Mouse (Mus musculus) embryonic fibroblast, embryonic 13.5 days (primary cell): ENCODE measurements around the gene Kat2b.

Experiments
- CTCF ChIP-seq: IDR thresholded peaks from 2 replicates; pipeline ENCODE4 v1.5.1; 2011; ENCODE audit warnings: mild to moderate bottlenecking, control low read depth, low read length, moderate library complexity, borderline replicate concordance; ENCODE audit not compliant: insufficient read depth
- POLR2A ChIP-seq: IDR thresholded peaks from 2 replicates; pipeline ENCODE4 v1.6.1; 2011; ENCODE audit warnings: low read depth, mild to moderate bottlenecking, control low read depth, low read length, moderate library complexity

- TF ChIP-seq CTCF, result no peak
- TF ChIP-seq POLR2A, result no peak
Observed at GRCm38 (mm10) chr17:53588097-53588855, 21.6 kb downstream of the Kat2b start.
